Mouse (Mus musculus) intestine, embryonic 16.5 days (tissue): Measurements from ENCODE around the gene Drd1. TPM values are rescaled to one million over a fixed set of nuclear protein-coding genes. Genes with fewer than 3 reads are reported as not detected.

Experiments used
- ATAC-seq: fragments of 200-750 bp; cut with Nextera tagmentation; 2 replicates; pipeline ENCODE4 v1.8.0; 2017; ENCODE audit warnings: moderate TSS enrichment, moderate library complexity
- H3K27ac ChIP-seq: fragments of 300-500 bp; sonication (generic); 2 replicates; pipeline ENCODE4 v1.5.1; 2014; ENCODE audit warnings: mild to moderate bottlenecking, low read length
- H3K27me3 ChIP-seq: fragments of 300-500 bp; sonication (generic); replicated peaks from 2 replicates; pipeline ENCODE4 v1.6.1; 2014; ENCODE audit warnings: low read length, control low read depth, mixed read lengths; ENCODE audit not compliant: control insufficient read depth, insufficient read depth
- H3K36me3 ChIP-seq: fragments of 300-500 bp; sonication (generic); 2 replicates; pipeline ENCODE4 v1.6.1; 2014; ENCODE audit warnings: low read length, control low read depth; ENCODE audit not compliant: control insufficient read depth, insufficient read depth
- H3K4me1 ChIP-seq: fragments of 300-500 bp; sonication (generic); 2 replicates; pipeline ENCODE4 v1.6.1; 2014; ENCODE audit warnings: low read length, control low read depth, mixed read lengths; ENCODE audit not compliant: control insufficient read depth, insufficient read depth
- H3K4me2 ChIP-seq: fragments of 300-500 bp; sonication (generic); 2 replicates; pipeline ENCODE4 v1.6.1; 2014; ENCODE audit warnings: low read depth, low read length, control low read depth
- H3K4me3 ChIP-seq: fragments of 300-500 bp; sonication (generic); 2 replicates; pipeline ENCODE4 v1.5.1; 2014; ENCODE audit warnings: mild to moderate bottlenecking, low read length
- H3K9ac ChIP-seq: fragments of 300-500 bp; sonication (generic); 2 replicates; pipeline ENCODE4 v1.6.1; 2014; ENCODE audit warnings: low read depth, low read length
- H3K9me3 ChIP-seq: fragments of 300-500 bp; sonication (generic); 2 replicates; pipeline ENCODE4 v1.6.1; 2016; ENCODE audit warnings: low read length, control low read depth; ENCODE audit not compliant: control insufficient read depth
- WGBS: fragments of 180-500 bp; shearing (Covaris S2); extraction: QIAGEN DNeasy Blood & Tissue Kit; methylation state at CpG from one replicate; pipeline ENCODE4 v1.1.7; 2014; 5-methylcytosine and 5-hydroxymethylcytosine counted together
- polyA plus RNA-seq: library from polyadenylated mRNA; unstranded; fragments of >200 nt; fragmentation: Nextera tagmentation; extraction: Ambion mirVana; gene quantifications from 2 replicates; pipeline ENCODE4 v1.2.1, GENCODE M21; 2015

The Drd1 gene
- polyA plus RNA-seq, 1 experiment from 2014 or later = 0.15 TPM

DNA sequence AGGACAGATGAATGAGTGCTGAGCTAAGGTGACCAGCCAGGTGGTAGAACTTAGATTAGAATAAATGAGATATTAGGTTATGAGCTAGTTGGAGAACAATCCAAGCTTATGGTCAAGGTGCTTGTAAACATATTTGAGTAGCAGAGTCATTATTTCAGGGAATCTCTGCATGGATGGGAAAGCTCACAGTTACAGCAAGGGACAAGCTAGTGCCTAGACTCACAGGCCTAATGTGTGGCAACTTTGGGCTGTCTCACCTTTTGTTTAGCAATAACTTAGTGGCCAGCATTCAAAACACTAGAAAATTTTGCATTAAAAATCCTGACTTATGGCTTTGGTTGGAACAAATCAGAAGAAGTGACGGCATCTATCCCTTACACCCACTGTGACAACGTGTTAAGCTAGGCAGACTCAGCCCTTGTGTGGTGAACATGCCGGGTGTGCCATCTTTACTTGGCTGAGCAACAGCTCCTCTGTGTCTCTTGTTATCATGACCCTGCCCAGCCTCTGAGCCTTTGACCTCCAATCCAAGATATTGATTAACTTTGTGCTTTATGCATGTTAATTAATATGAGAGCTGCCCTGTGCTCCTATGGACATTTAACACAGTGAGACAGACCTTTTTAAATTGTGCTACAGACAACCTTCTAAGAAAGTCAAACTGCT, 10.7 kb upstream of the Drd1 start:
- 72% methylated on average over 3 of the region's 3 CpGs for WGBS
- H3K27me3 ChIP-seq = no peaks in the 10 kb centered on the region

GRCm38 (mm10) chr13:54063292-54063691, 7.8 kb upstream of the Drd1 start:
- no peak overlapping the region for H3K4me3 ChIP-seq
- H3K27ac ChIP-seq = no peak overlapping the region
- H3K4me1 ChIP-seq = no peaks in the 10 kb centered on the region
- no peak for ATAC-seq
- H3K4me2 ChIP-seq = no peak overlapping the region
- H3K9ac ChIP-seq = no peak overlapping the region
- 0% methylated on average over 3 of the region's 3 CpGs for WGBS
- no peaks in the 10 kb centered on the region for H3K36me3 ChIP-seq
- no peaks in the 10 kb centered on the region for H3K27me3 ChIP-seq
- H3K9me3 ChIP-seq = no peaks in the 10 kb centered on the region

More for the DNA sequence above, 10.7 kb upstream of the Drd1 start:
- Histone ChIP-seq H3K4me1 (no peaks in the 10 kb centered on the region), H3K4me2 (no peak overlapping the region), H3K4me3 (no peak overlapping the region), H3K9me3 (no peaks in the 10 kb centered on the region), H3K27ac (no peak overlapping the region), H3K9ac (no peak overlapping the region), H3K36me3 (no peaks in the 10 kb centered on the region)
- 0 out of 2 replicates have a peak, but pooled peaks have one; percentile 22 for ATAC-seq

GRCm38 (mm10) chr13:54062068-54062467, 6.6 kb upstream of the Drd1 start:
- Histone ChIP-seq H3K4me1 (no peaks in the 10 kb centered on the region), H3K9ac (no peak overlapping the region), H3K9me3 (no peaks in the 10 kb centered on the region), H3K4me2 (no peak overlapping the region), H3K27ac (no peak overlapping the region), H3K4me3 (no peak overlapping the region), H3K27me3 (no peaks in the 10 kb centered on the region), H3K36me3 (no peaks in the 10 kb centered on the region)
- no peak for ATAC-seq
- WGBS = 85% methylated on average over 3 of the region's 3 CpGs

- H3K9me3 ChIP-seq = no peaks in the 10 kb centered on the region
- peak overlapping the region; percentile 43 for H3K4me3 ChIP-seq
- WGBS = 2% methylated on average over 20 of the region's 20 CpGs
- peaks cover 22% of the 10 kb centered on the region for H3K27me3 ChIP-seq
- H3K4me1 ChIP-seq = peaks cover 5% of the 10 kb centered on the region; the same call in 1 of the 2 replicates
- H3K4me2 ChIP-seq = peak overlapping the region; percentile 79
- H3K27ac ChIP-seq = no peak overlapping the region
- no peaks in the 10 kb centered on the region for H3K36me3 ChIP-seq
- ATAC-seq = no peak
- H3K9ac ChIP-seq = peak overlapping the region; percentile 46
These were observed 543 bp downstream of the Drd1 start for GRCm38 (mm10) chr13:54054962-54055361.

DNA sequence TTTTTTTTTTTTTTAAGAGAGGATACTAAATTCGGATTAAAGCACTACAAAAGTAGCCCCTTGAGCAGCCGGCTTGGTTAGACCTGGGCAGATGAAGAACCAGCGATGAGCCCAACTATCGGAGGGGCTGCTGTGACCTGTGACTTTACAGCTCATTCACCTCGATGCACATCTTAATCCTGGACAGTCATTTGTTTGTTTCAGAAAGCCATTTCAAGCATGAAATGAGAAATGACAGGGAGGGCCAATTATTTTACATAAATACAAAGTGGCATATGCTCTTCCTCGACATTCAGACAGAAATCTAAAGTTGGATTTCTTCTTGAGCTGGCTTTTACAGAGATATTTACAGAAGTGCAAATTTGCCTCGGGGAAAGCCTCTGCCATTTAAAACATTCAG, 3.9 kb downstream of the Drd1 start:
- 60% methylated on average over 7 of the region's 7 CpGs for WGBS
- no peaks in the 10 kb centered on the region for H3K9me3 ChIP-seq

GRCm38 (mm10) chr13:54048679-54049352, 6.7 kb downstream of the Drd1 start:
- 81% methylated on average over 7 of the region's 7 CpGs for WGBS
- no peaks in the 10 kb centered on the region for H3K9me3 ChIP-seq
- no peak for ATAC-seq
- H3K36me3 ChIP-seq = no peaks in the 10 kb centered on the region
- H3K4me2 ChIP-seq = no peak overlapping the region
- no peaks in the 10 kb centered on the region for H3K4me1 ChIP-seq
- H3K4me3 ChIP-seq = no peak overlapping the region
- H3K27ac ChIP-seq = no peak overlapping the region
- no peak overlapping the region for H3K9ac ChIP-seq
- H3K27me3 ChIP-seq = peaks cover 3% of the 10 kb centered on the region

More for the DNA sequence above, 3.9 kb downstream of the Drd1 start:
- ATAC-seq = no peak
- peaks cover 22% of the 10 kb centered on the region for H3K27me3 ChIP-seq
- no peak overlapping the region for H3K4me3 ChIP-seq
- H3K4me2 ChIP-seq = no peak overlapping the region
- peaks cover 5% of the 10 kb centered on the region; the same call in 1 of the 2 replicates for H3K4me1 ChIP-seq
- no peak overlapping the region for H3K27ac ChIP-seq
- no peak overlapping the region for H3K9ac ChIP-seq
- H3K36me3 ChIP-seq = no peaks in the 10 kb centered on the region

DNA sequence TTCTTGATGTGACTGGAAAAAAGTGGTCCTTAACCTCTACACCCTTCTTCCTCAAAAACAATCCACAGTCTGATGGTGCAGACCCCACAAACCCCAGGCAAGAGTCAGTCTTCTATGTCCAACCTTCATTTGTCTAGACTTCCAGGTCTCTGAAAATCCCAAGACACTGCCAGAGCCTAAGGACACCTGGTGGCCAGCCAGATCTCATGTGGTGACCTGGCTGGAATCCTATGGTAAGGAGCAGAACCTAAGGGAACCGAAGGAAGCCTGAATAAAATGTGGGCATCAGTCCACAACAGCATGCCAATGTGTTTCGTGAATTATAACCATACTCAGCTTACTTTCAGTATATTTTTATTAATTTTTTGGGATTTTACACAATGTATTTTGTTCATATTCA, 15.2 kb downstream of the Drd1 start:
- Histone ChIP-seq H3K27ac (no peak overlapping the region), H3K27me3 (no peaks in the 10 kb centered on the region), H3K9ac (no peak overlapping the region), H3K4me3 (no peak overlapping the region), H3K9me3 (no peaks in the 10 kb centered on the region), H3K4me2 (no peak overlapping the region), H3K4me1 (no peaks in the 10 kb centered on the region), H3K36me3 (no peaks in the 10 kb centered on the region)
- 85% methylated on average over 2 of the region's 2 CpGs for WGBS
- ATAC-seq = no peak

DNA sequence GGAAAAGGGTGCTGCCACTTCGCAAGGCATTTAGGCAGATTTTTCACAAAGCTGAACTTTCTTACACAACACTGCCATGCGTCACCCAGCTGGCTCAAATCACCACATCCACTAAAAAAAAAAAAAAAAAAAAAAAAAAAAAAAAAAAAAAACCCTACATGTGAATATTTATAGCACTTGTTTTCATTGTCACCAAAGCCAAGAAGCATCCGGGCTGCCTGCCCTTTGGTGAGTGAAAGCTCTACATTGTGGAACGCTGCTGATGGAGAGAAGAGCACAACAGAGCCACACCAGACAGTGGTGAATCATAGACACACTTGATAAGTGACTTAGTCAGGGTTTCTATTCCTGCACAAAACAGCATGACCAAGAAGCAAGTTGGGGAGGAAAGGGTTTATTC, 17.6 kb downstream of the Drd1 start:
- H3K27me3 ChIP-seq = no peaks in the 10 kb centered on the region
- no peaks in the 10 kb centered on the region for H3K9me3 ChIP-seq
- 83% methylated on average over 4 of the region's 4 CpGs for WGBS
- H3K27ac ChIP-seq = no peak overlapping the region
- H3K36me3 ChIP-seq = no peaks in the 10 kb centered on the region
- ATAC-seq = no peak
- H3K4me2 ChIP-seq = no peak overlapping the region
- no peak overlapping the region for H3K9ac ChIP-seq
- no peak overlapping the region for H3K4me3 ChIP-seq
- H3K4me1 ChIP-seq = no peaks in the 10 kb centered on the region

DNA sequence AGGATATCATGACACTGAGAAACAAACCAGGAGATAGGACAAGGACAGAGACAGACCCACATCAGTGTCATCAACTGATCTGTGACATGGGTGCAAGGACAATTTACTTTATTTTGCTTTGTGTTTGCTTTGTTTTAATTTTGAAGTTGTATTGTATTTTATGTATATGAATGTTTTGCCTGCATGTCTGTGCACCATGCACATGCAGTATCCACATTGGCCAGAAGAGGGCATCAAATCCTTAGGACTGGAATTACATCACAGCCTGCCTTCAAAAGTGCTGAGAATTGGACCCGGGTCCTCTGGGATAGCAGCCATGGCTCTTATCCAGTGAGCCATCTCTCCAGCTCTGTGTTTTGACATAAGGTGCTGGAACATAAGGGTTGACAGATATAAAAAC, 20.0 kb downstream of the Drd1 start:
- H3K4me3 ChIP-seq = no peak overlapping the region
- H3K27me3 ChIP-seq = no peaks in the 10 kb centered on the region
- H3K9ac ChIP-seq = no peak overlapping the region
- H3K27ac ChIP-seq = no peak overlapping the region
- H3K9me3 ChIP-seq = no peaks in the 10 kb centered on the region
- no peak overlapping the region for H3K4me2 ChIP-seq
- WGBS = 70% methylated on average over 1 of the region's 1 CpGs
- no peak for ATAC-seq
- H3K4me1 ChIP-seq = no peaks in the 10 kb centered on the region
- H3K36me3 ChIP-seq = no peaks in the 10 kb centered on the region
